Mouse (Mus musculus): ENCODE measurements around the gene Cblb.

GRCm38 (mm10) chr16:52069648-52070047, 38.6 kb downstream of the Cblb start:
- TF ChIP-seq POLR2A (IDR thresholded peaks at IDR 0.05; ENCODE audit: extremely low read depth, insufficient read depth, low read length) (no peak), CTCF (IDR thresholded peaks at IDR 0.05; ENCODE audit: low read depth, low read length) (no peak)
